Mouse (Mus musculus) intestine, embryonic 15.5 days (tissue): ENCODE measurements around the gene Amd1. TPM values are rescaled to one million over a fixed set of nuclear protein-coding genes. Genes with fewer than 3 reads are reported as not detected.

Experiments used
- ATAC-seq: fragments of 200-750 bp; cut with Nextera tagmentation; 2 replicates; pipeline ENCODE4 v1.8.0; 2017; ENCODE audit warnings: moderate TSS enrichment, moderate library complexity
- H3K27ac ChIP-seq: fragments of 300-500 bp; sonication (generic); 2 replicates; pipeline ENCODE4 v1.5.1; 2015; ENCODE audit warnings: mild to moderate bottlenecking, inconsistent platforms
- H3K27me3 ChIP-seq: fragments of 300-500 bp; sonication (generic); replicated peaks from 2 replicates; pipeline ENCODE4 v1.6.1; 2015; ENCODE audit warnings: inconsistent platforms
- H3K36me3 ChIP-seq: fragments of 300-500 bp; sonication (generic); 2 replicates; pipeline ENCODE4 v1.6.1; 2015; ENCODE audit warnings: inconsistent platforms
- H3K4me1 ChIP-seq: fragments of 300-500 bp; sonication (generic); replicated peaks from 2 replicates; pipeline ENCODE4 v1.6.1; 2015; ENCODE audit warnings: inconsistent platforms
- H3K4me2 ChIP-seq: fragments of 300-500 bp; sonication (generic); replicated peaks from 2 replicates; pipeline ENCODE4 v1.6.1; 2015; ENCODE audit warnings: mild to moderate bottlenecking, inconsistent platforms
- H3K4me3 ChIP-seq: fragments of 300-500 bp; sonication (generic); replicated peaks from 2 replicates; pipeline ENCODE4 v1.5.1; 2015; ENCODE audit warnings: inconsistent platforms
- H3K9ac ChIP-seq: fragments of 300-500 bp; sonication (generic); 2 replicates; pipeline ENCODE4 v1.6.1; 2015; ENCODE audit warnings: inconsistent platforms
- H3K9me3 ChIP-seq: fragments of 300-500 bp; sonication (generic); 2 replicates; pipeline ENCODE4 v1.6.1; 2016; ENCODE audit warnings: inconsistent platforms
- WGBS: fragments of 180-500 bp; shearing (Covaris S2); methylation state at CpG from one replicate; pipeline ENCODE4 v1.1.7; 2015; 5-methylcytosine and 5-hydroxymethylcytosine counted together
- polyA plus RNA-seq: library from polyadenylated mRNA; unstranded; fragments of >200 nt; fragmentation: Nextera tagmentation; extraction: Ambion mirVana; gene quantifications from 2 replicates; pipeline ENCODE4 v1.2.1, GENCODE M21; 2015

The Amd1 gene
- polyA plus RNA-seq, 1 experiment from 2014 or later: 60.4 TPM

DNA sequence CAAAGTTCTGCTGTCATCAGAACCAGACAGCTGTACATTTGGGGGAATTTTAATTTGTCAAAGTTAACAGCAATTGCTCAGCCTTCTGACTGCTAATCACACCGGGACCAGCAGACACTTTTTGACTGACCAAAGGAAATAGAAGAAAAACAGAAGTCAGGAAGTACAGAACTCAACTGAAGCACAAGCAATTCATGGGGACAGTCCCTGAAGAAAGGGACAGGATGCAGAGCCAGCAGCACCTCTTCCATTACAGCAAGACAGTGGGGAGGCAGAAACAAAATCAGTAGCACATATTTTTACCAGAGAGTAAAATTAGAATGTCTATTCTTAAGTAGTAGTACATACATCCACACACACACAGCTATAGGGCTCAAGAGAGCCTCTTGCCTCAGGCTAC lies 15.2 kb downstream of the Amd1 start:
- Histone ChIP-seq H3K27me3 (no peaks in the 10 kb centered on the region), H3K9me3 (no peaks in the 10 kb centered on the region), H3K4me2 (no peak overlapping the region), H3K4me1 (no peaks in the 10 kb centered on the region), H3K4me3 (no peak overlapping the region), H3K36me3 (peaks cover 20% of the 10 kb centered on the region), H3K9ac (no peak overlapping the region), H3K27ac (no peak overlapping the region)
- ATAC-seq: no peak
- WGBS: 89% methylated on average over 1 of the region's 1 CpGs

DNA sequence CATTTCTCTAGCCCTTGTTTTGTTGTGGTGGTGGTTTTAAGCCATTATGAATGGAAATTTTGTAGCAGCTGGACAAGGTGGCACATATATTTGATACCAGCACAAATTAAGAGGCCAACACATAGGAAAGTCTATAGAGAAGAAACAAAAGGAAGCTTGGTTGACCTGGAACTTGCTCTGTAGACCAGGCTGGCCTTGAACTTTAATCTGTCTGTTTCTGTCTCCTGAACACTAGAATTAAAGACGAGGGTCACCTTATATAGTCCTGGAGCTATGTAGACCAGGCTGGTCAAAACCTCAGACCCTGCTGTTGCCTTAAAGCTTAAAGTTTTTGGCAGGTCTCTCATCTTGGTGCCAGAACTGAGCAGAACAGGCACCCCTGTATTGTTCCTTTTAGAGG lies 16.4 kb downstream of the Amd1 start:
- Histone ChIP-seq H3K27me3 (no peaks in the 10 kb centered on the region), H3K27ac (no peak overlapping the region), H3K4me2 (no peak overlapping the region), H3K9me3 (no peaks in the 10 kb centered on the region), H3K4me1 (no peaks in the 10 kb centered on the region), H3K4me3 (no peak overlapping the region), H3K9ac (no peak overlapping the region), H3K36me3 (peaks cover 10% of the 10 kb centered on the region; the same call in 1 of the 2 replicates)
- no peak for ATAC-seq
- WGBS: 82% methylated on average over 1 of the region's 1 CpGs

DNA sequence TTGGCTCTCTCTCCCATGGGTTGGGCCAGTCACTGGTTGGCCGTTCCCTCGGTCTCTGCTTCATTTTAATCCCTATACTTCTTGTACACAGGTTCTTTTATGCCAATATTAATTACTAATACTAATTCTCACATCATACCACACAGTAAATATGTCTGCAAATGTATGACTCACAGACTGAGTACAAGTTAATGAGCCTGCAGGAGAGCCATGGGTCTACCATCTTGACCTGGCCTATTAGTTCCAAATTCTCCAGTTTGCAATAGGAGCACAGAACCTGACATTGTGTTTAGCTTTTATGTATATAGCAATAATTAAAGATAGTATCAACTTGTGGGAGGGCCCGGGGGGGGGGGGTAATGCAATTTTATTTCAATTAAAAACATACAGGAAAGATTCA lies 17.0 kb downstream of the Amd1 start:
- H3K4me2 ChIP-seq: no peak overlapping the region
- no peaks in the 10 kb centered on the region for H3K4me1 ChIP-seq
- H3K27me3 ChIP-seq: no peaks in the 10 kb centered on the region
- no peak overlapping the region for H3K4me3 ChIP-seq
- H3K9ac ChIP-seq: no peak overlapping the region
- H3K27ac ChIP-seq: no peak overlapping the region
- no peak for ATAC-seq
- 0 out of 2 replicates have a peak, but pooled peaks cover 9% of the 10 kb centered on the region for H3K36me3 ChIP-seq
- no peaks in the 10 kb centered on the region for H3K9me3 ChIP-seq
- 86% methylated on average over 3 of the region's 3 CpGs for WGBS

GRCm38 (mm10) chr10:40284179-40284831 lies 17.7 kb downstream of the Amd1 start:
- no peak for ATAC-seq
- no peaks in the 10 kb centered on the region for H3K27me3 ChIP-seq
- H3K4me3 ChIP-seq: no peak overlapping the region
- H3K9me3 ChIP-seq: no peaks in the 10 kb centered on the region
- WGBS: 76% methylated on average over 10 of the region's 10 CpGs
- H3K4me2 ChIP-seq: no peak overlapping the region
- H3K4me1 ChIP-seq: no peaks in the 10 kb centered on the region
- H3K36me3 ChIP-seq: 0 out of 2 replicates have a peak, but pooled peaks cover 7% of the 10 kb centered on the region
- H3K27ac ChIP-seq: no peak overlapping the region
- H3K9ac ChIP-seq: no peak overlapping the region

GRCm38 (mm10) chr10:40283636-40284035 lies 18.4 kb downstream of the Amd1 start:
- Histone ChIP-seq H3K4me1 (no peaks in the 10 kb centered on the region), H3K4me3 (no peak overlapping the region), H3K9ac (no peak overlapping the region), H3K36me3 (0 out of 2 replicates have a peak, but pooled peaks cover 7% of the 10 kb centered on the region), H3K27me3 (no peaks in the 10 kb centered on the region), H3K9me3 (no peaks in the 10 kb centered on the region), H3K27ac (no peak overlapping the region), H3K4me2 (no peak overlapping the region)
- ATAC-seq: no peak
- WGBS: 94% methylated on average over 9 of the region's 9 CpGs

GRCm38 (mm10) chr10:40281565-40281964 lies 20.4 kb downstream of the Amd1 start:
- Histone ChIP-seq H3K36me3 (0 out of 2 replicates have a peak, but pooled peaks cover 7% of the 10 kb centered on the region), H3K27ac (no peak overlapping the region), H3K4me3 (no peak overlapping the region), H3K9me3 (no peaks in the 10 kb centered on the region), H3K27me3 (no peaks in the 10 kb centered on the region), H3K9ac (no peak overlapping the region), H3K4me1 (no peaks in the 10 kb centered on the region), H3K4me2 (no peak overlapping the region)
- 92% methylated on average over 2 of the region's 2 CpGs for WGBS
- no peak for ATAC-seq

DNA sequence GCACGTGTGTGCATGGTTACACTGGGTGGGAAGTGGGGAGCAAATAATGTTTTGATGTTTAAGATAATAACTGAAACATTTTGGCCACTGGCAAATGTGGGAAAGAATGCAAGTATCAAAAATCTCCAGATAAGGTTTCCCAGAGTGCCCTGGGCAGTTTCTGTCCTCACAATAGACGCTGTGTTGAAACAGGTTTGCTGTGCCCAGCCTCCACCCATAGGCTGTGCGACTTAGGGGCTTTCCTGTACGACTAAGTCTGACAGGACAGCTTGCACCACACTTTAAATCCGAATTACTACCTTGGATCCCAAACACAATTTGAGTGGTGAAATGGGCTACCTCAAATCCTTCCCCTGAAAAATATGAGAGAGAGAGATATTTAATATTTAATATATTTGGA lies 23.7 kb downstream of the Amd1 start:
- no peaks in the 10 kb centered on the region for H3K36me3 ChIP-seq
- no peak overlapping the region for H3K9ac ChIP-seq
- H3K4me3 ChIP-seq: no peak overlapping the region
- H3K9me3 ChIP-seq: no peaks in the 10 kb centered on the region
- H3K4me1 ChIP-seq: no peaks in the 10 kb centered on the region
- H3K27ac ChIP-seq: no peak overlapping the region
- no peaks in the 10 kb centered on the region for H3K27me3 ChIP-seq
- ATAC-seq: no peak
- WGBS: 62% methylated on average over 5 of the region's 5 CpGs
- no peak overlapping the region for H3K4me2 ChIP-seq

DNA sequence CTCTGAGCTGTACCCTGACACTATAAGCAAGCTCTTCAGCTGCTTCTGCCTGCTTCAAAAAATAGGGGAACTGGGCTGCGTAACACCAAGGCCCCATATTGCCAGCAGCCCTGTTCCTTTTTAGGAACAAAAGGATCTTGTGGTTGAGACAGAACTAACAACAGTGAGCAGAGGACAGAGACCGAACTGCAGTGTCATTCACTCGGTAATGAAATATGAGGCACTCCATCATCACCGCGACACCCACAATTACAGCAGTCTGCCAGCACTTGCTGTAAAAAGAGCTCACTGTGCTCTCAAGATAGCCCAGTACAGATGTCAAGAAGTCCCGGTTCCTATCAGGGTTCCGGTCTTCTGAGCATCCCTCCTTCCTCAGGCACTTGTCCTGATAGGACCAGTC lies 26.0 kb downstream of the Amd1 start:
- ATAC-seq: no peak
- 65% methylated on average over 7 of the region's 7 CpGs for whole genome bisulfite sequencing
- no peak overlapping the region for H3K4me2 ChIP-seq
- H3K27me3 ChIP-seq: no peaks in the 10 kb centered on the region
- H3K4me1 ChIP-seq: no peaks in the 10 kb centered on the region
- no peaks in the 10 kb centered on the region for H3K36me3 ChIP-seq
- no peaks in the 10 kb centered on the region for H3K9me3 ChIP-seq
- no peak overlapping the region for H3K9ac ChIP-seq
- no peak overlapping the region for H3K27ac ChIP-seq
- H3K4me3 ChIP-seq: no peak overlapping the region

- Histone ChIP-seq H3K9ac (no peak overlapping the region), H3K9me3 (no peaks in the 10 kb centered on the region), H3K27ac (no peak overlapping the region), H3K36me3 (no peaks in the 10 kb centered on the region), H3K4me1 (no peaks in the 10 kb centered on the region), H3K4me3 (no peak overlapping the region), H3K4me2 (no peak overlapping the region), H3K27me3 (no peaks in the 10 kb centered on the region)
- WGBS: 73% methylated on average over 5 of the region's 5 CpGs
- ATAC-seq: peak; percentile 59; the same call in 1 of the 2 replicates
Measured at GRCm38 (mm10) chr10:40273938-40274337, 28.0 kb downstream of the Amd1 start.

- H3K4me2 ChIP-seq: no peak overlapping the region
- 91% methylated on average over 3 of the region's 3 CpGs for WGBS
- H3K4me3 ChIP-seq: no peak overlapping the region
- no peaks in the 10 kb centered on the region for H3K4me1 ChIP-seq
- no peak overlapping the region for H3K27ac ChIP-seq
- H3K36me3 ChIP-seq: no peaks in the 10 kb centered on the region
- ATAC-seq: no peak
- H3K27me3 ChIP-seq: no peaks in the 10 kb centered on the region
- H3K9me3 ChIP-seq: no peaks in the 10 kb centered on the region
- no peak overlapping the region for H3K9ac ChIP-seq
Measured at GRCm38 (mm10) chr10:40271216-40271615, 30.8 kb downstream of the Amd1 start.

DNA sequence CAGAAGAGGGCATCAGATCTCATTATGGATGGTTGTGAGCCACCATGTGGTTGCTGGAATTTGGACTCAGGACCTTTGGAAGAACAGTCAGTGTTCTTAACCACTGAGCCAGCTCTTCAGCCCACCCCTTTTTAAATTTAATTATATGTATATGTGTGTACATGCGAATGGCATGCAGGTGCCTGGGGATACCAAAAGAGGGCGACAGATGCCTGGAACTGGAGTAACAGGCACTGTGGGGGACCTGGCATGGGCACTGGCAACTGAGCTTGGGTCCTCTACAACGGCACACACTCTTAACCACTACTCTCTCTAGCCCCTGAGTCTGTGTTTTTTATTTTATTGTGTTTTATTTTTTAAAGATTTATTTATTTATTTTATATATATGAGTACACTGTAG lies 37.1 kb downstream of the Amd1 start:
- no peaks in the 10 kb centered on the region for H3K9me3 ChIP-seq
- no peak for ATAC-seq
- H3K27me3 ChIP-seq: no peaks in the 10 kb centered on the region
- H3K4me1 ChIP-seq: no peaks in the 10 kb centered on the region
- no peak overlapping the region for H3K4me2 ChIP-seq
- no peak overlapping the region for H3K9ac ChIP-seq
- H3K36me3 ChIP-seq: no peaks in the 10 kb centered on the region
- no peak overlapping the region for H3K27ac ChIP-seq
- H3K4me3 ChIP-seq: no peak overlapping the region
- 82% methylated on average over 3 of the region's 3 CpGs for WGBS

DNA sequence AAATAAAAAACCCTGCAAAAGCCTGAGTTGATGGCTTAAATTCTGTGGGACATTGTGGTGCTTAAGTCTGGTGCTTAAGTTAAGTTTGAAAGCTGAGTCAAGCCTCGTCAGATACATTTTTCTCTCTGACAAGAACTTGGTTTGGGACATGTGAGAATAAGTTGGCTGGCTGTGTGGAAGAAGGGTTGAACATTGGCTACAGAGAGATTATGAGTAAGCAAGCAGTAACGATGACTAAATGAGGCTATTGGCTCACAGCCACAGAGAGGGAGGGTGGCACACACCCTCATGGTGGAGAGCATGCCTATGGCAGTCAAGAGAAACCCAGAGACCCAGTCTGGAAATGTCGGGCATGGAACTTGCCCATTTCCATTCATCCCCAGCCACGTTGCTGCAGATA lies 38.3 kb downstream of the Amd1 start:
- no peak overlapping the region for H3K4me2 ChIP-seq
- no peaks in the 10 kb centered on the region for H3K36me3 ChIP-seq
- H3K9ac ChIP-seq: no peak overlapping the region
- no peak overlapping the region for H3K4me3 ChIP-seq
- no peaks in the 10 kb centered on the region for H3K4me1 ChIP-seq
- H3K9me3 ChIP-seq: no peaks in the 10 kb centered on the region
- H3K27me3 ChIP-seq: no peaks in the 10 kb centered on the region
- 83% methylated on average over 4 of the region's 4 CpGs for WGBS
- no peak for ATAC-seq
- H3K27ac ChIP-seq: no peak overlapping the region

DNA sequence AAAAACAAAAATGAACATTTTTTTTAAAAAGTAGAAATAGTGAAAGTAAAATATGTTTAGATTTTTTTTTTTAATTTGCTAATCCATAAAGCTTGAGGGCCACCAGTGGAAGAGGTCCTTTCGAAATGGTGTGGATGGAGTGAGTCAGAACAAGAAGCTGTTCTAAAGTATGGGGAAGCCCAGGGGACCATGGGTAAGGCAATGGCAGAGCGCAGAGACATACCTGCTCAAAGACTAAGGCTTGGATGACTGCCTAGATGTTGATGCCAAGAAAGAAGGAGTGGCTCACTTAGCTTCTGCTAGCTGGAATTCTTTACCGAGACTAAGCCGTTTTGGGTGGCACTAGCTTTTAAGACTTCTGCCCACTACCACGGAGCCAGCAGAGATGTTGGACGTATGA lies 39.8 kb downstream of the Amd1 start:
- H3K9me3 ChIP-seq: no peaks in the 10 kb centered on the region
- no peaks in the 10 kb centered on the region for H3K27me3 ChIP-seq
- no peaks in the 10 kb centered on the region for H3K4me1 ChIP-seq
- no peak for ATAC-seq
- no peak overlapping the region for H3K4me3 ChIP-seq
- no peak overlapping the region for H3K4me2 ChIP-seq
- H3K36me3 ChIP-seq: no peaks in the 10 kb centered on the region
- no peak overlapping the region for H3K27ac ChIP-seq
- H3K9ac ChIP-seq: no peak overlapping the region
- WGBS: 90% methylated on average over 6 of the region's 6 CpGs
